Mouse (Mus musculus): ENCODE data around the gene Ptdss2.

The Ptdss2 gene

DNA sequence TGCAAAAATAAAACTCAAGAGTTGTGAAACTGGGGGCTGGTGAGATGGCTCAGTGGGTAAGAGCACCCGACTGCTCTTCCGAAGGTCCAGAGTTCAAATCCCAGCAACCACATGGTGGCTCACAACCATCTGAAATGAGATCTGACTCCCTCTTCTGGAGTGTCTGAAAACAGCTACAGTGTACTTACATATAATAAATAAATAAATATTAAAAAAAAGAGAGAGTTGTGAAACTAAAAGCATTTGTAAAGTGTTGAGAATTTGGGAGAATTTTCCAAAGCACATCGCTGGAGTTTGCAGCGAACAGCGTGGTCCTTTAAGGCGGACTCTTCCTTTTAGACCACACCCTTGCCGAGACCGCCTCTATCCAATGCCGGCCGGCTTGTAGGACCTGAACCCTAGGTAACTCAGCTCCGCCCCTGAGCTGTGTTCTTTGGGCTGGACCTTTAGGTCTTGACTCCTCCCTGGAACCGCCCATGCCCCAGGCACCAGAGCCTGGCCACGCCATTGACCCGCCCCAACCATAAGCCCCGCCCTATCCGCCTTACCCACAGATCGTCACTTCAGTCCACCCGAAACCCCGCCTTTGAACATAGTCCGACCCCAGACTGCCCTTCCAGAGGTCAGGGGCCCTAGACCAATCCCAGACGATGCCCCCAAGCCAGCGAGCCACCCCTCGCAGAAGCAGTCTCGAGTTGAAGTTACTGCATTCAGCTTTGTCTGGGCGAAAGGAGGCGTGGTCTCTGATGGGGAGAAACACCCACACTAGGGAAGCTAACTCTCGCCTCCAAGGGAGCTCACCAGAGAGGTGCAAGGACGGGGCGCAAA lies 721 bp downstream of the Ptdss2 start:
- DNase-seq, result peak; percentile 98

GRCm38 (mm10) chr7:141123517-141123856 lies 1.3 kb downstream of the Ptdss2 start:
- DNase-seq, result no peak

DNA sequence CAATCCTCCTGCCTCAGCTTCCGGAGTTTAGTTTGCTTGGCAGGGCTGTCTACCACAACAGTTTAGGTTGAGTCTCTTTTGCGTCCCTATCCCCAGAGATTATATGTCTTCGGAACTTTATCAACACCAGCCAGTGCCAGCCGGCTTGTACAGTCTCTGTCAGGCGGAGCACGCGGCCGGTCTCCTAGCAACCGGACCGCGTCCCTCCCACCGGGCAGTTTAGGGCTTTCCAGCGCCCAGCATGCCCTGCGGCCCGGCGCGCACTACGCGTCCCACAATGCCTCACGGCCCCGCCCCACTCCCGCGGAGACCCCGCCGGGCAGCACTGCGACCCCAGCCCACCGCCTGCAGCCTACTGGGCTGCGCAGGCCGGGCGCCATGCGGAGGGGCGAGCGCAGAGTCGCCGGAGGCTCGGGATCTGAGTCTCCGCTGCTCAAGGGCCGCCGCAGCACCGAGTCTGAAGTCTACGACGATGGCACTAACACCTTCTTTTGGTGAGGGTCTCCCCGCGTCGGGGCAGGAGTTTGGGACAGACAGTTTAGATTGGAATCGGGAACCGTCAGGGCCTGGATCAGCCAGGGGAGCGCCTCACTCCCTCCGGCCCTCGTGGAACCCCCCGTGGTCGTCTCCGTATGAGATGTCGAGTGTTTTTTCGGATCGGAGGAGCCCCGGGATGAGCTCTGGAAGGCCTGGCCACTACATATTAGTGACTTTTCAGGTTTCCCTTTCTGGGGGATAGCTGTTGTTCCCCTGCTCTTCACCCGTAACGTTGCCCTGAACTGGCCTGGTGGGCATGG lies 9.0 kb downstream of the Ptdss2 start:
- peak; percentile 95 for DNase-seq

GRCm38 (mm10) chr7:141131904-141132755 lies 9.9 kb downstream of the Ptdss2 start:
- peak; percentile 19 for DNase-seq

- DNase-seq, result no peak
Measured at GRCm38 (mm10) chr7:141141326-141141725, 19.1 kb downstream of the Ptdss2 start.

- peak; percentile 32 for DNase-seq
Measured at GRCm38 (mm10) chr7:141143112-141143511, 20.9 kb downstream of the Ptdss2 start.

DNA sequence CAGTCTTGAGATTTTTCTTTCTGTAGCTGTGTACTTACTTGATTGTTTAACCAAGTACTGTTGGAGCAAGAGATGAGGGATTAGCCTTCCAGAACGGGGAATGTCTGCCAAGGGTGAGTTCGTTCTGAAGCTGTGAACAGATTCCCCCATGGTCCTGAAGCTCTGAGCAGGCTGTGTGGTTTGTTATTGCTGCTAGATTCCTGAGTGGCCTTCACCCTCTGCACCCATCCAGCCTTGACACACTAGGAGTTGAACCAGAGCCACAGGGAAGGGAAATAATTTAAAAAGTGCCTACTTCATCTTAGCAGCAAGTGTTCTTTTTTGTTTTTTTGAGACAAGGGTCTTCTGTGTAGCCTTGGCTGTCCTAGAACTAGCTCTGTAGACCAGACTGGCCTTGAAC lies 21.7 kb downstream of the Ptdss2 start:
- no peak for DNase-seq

- no peak for DNase-seq
Measured at GRCm38 (mm10) chr7:141144650-141145049, 22.5 kb downstream of the Ptdss2 start.

DNA sequence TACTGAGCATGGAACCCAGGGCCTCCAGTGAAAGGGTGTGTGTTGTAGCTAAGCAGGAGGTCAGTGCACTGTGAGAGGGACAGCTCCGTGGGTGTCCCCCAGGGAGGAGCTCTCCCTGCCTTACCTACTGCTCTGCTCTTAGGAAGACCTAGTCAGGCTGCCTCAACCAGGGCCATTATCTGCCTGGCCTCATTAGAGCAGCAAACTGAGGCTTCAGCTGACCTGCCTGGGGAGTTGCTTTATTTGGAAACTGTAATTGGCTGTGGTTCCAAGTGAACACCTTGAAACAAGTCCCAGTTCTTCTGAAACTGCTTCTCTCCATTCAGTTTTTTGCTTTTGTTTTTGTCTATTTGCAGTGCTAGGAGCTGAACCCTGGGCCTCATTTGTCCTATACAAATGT lies 23.2 kb downstream of the Ptdss2 start:
- DNase-seq, result no peak

DNA sequence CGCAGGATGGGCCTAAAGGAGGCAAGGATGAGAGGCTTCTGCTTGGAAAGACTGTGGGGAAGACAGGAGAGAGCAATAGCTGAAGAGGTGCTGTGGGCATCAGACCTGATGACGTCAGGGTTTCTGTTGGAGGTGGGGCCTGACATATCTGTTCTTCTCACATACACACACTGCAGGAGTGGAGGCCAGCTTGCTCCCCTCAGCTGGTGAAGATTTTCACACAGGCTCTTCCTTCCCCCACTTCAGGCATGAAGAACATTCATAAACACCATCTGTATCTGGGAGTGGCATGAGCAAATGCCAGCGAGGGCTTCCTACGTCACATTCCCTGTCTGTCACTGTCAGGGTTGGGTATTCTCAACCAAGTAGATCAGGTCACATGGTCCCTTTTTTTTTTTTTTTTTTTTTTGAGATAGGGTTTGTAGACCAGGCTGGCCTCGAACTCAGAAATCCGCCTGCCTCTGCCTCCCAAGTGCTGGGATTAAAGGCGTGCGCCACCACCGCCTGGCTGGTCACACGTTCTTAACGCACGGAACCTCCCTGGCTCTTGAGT lies 23.9 kb downstream of the Ptdss2 start:
- DNase-seq, result no peak

- no peak for DNase-seq
Measured at GRCm38 (mm10) chr7:141147044-141147443, 24.9 kb downstream of the Ptdss2 start.

GRCm38 (mm10) chr7:141148639-141149038 lies 26.5 kb downstream of the Ptdss2 start:
- no peak for DNase-seq

GRCm38 (mm10) chr7:141155362-141155761 lies 33.2 kb downstream of the Ptdss2 start:
- DNase-seq, result no peak

GRCm38 (mm10) chr7:141164397-141164796 lies 42.2 kb downstream of the Ptdss2 start:
- no peak for DNase-seq

DNA sequence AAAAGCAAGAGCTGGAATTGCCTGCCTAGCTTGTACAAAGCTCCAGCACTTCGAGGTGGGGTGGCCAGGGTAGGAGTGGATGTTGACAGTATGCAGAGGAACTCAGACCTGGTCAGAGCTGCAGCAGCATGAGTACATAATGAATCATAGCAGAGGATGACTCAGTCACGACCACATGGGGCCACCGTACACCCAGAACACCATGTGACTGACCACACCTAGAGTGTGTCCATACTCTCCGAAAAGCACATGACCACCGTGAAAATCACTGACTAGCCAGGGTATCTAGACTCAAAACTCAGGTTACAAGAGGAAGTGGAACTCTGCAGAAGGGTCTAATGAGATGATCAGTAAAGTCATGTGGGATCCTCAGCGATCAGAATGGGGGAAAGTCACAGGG lies 42.7 kb downstream of the Ptdss2 start:
- DNase-seq, result no peak

- peak; percentile 47 for DNase-seq
Measured at GRCm38 (mm10) chr7:141167901-141168517, 45.8 kb downstream of the Ptdss2 start.

DNA sequence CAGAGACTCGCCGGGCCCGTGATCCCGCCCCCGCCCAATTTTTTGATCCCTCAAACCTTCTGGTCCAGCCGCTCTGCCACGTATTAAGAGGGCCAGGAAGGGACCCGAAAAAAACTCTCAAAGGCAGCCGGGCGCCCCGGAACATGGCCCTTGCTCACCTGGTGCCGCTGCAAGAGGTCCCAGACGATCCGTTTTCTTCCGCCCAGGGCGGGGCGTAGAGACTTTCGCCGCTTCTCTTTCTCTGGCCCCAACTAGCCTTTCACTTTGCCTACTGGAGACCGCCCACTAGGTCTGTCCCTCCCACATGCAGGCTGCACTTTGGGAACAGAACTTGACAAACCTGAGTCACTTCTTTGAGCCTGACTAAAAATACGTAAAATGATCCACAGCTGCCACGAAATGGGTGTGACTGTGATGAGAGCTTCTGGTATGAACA lies 46.4 kb downstream of the Ptdss2 start:
- peak; percentile 83 for DNase-seq

DNA sequence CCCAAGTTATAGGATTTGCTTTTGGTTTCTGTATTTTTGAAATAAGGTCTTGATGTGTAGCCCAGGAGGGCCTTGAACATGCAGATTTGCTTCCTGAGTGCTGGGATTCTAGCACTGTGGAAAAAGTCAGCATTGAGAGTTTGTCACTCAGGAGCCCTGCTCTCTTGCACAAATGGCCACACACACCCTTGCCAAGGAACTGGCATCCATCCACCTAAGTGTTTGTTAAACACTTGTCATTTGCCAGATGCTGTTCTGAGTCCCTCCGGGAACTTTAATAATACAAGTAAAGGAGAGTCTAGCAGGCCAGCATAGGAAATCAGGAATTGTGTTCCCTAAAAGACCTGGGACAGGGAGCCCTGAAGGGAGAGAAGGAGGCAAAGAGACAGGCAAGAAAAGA lies 47.1 kb downstream of the Ptdss2 start:
- no peak for DNase-seq

DNA sequence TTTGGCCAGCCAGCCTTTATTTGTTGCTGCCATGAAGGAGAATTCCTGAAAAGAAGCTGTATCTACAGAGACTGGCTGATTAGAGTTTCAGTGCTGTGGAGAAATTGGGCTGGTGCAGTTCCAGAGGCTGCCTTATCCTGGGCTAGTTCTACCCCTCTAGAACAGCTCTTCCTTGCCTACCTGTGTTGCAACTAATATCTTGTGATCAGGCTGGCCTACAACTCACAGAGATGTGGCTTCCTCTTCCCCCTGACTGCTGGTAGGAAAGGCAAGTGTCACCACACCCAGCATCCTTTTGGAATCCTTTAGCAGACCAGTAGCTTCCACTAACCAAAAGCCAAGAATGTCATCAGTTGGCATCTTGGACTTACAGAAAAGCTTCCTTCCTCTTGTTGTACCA lies 47.7 kb downstream of the Ptdss2 start:
- DNase-seq, result no peak

DNA sequence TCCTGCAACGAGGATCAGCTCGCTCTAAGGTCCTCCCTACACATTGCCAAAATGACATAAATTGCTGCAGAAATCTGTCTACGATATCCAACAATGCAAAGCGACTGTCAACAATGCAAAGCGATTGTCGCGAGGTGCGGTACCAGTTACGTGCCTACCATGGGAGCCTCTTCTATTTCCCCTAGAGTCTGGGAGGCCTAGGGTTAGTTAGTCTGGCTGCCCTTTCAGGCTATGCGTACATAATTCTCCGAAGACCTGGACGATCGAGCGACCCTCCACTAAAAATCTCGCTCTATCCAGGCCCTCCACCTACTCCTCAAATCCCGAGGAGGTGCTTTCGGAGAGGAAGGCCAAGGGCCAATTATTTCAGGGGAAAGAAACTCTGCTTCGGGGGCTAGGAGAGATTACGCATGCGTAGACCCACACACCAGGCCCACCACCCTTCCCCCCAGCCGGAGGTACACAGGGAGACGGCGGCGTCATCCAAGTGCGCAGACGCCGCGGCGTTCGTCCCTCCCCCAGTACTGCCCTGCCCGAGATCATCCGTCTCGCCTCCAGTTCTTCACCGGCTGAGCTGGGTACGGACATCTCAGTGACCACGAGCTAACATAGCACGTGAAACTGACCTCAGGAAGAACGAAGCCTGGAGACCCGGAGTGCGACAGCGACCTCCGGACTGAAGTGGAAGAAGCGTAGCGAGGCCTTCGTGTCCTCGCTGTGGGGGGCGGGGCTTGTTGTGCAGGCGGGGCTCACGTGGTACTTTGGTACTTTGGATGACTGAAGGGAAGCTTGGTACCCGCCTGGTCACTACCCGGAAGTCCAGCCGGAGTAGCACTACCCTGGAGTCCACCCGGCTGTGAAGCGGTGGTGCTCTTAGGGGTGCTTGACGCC lies 50.2 kb downstream of the Ptdss2 start, which contains the start of gene Rnh1:
TSS of gene Rnh1 (minus strand) at position 742 of the 891 bp plus-strand sequence.
- peak; percentile 95 for DNase-seq

DNA sequence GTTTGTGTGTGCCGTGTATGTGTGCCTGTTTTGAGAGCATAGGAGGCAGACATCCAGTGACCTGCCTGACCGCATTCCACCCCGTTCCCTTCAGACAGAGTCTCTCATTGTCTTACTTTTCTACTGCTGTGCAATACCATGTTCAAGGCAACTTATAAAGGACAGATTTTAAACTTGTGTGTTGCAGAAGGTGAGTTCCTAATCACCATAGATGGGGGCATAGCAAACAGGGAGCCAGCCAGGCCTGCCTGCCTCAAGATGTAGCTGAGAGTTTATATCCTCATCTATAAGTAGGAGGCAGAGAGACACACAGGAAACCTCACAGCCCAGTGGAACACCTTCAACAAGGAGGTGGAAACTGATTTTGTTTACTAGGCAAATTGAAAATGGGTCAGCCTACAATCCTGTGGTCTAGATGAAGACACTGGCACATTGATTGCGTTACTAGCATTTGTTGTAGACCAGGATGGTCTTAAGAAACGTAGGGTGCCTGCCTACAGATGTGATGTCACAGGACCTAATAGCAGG lies 51.2 kb downstream of the Ptdss2 start:
- DNase-seq, result no peak
